Mouse (Mus musculus) ES-E14 (cell line): Measurements from ENCODE around the gene Nudt1.

Source experiments
- CHD2 ChIP-seq: IDR thresholded peaks from 2 replicates; pipeline ENCODE4 v1.6.1; 2014; ENCODE audit warnings: mild to moderate bottlenecking, low read depth, low read length, inconsistent platforms
- MAFK ChIP-seq: IDR thresholded peaks from 2 replicates; pipeline ENCODE4 v1.6.1; 2014; ENCODE audit warnings: mild to moderate bottlenecking, low read depth, low read length, inconsistent platforms; ENCODE audit not compliant: insufficient read depth
- ZC3H11A ChIP-seq: IDR thresholded peaks from 2 replicates; pipeline ENCODE4 v1.6.1; 2012; ENCODE audit warnings: low read depth, mild to moderate bottlenecking, inconsistent platforms, low read length, borderline replicate concordance
- ZNF384 ChIP-seq: IDR thresholded peaks from 2 replicates; pipeline ENCODE4 v1.6.1; 2012; ENCODE audit warnings: low read depth, low read length, inconsistent platforms

DNA sequence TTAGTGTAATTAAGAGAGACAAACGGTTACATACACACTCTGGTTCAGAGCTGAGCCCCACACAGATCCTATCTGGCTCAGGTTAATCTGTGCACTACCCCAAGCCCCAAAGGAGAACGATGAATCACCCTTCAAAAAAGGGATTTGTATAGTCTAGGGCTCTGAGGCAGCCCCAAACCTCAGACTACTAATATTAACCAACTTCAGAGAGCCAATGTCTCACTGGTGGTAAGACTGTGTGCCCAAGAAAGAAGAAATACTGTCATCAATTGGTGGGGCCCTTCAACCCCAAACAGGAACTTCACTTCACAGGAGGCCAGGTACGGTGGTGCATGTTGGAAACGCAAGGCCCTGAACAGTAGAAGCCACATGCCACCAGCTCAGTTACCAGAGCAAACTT is 23.8 kb downstream of the Nudt1 start:
- no peak for TF ChIP-seq MAFK
- no peak for TF ChIP-seq ZC3H11A
- TF ChIP-seq CHD2, result no peak
- no peak for TF ChIP-seq ZNF384
